Mouse (Mus musculus) urinary bladder, adult 2 months (tissue): Measurements from ENCODE around the gene Ripk4. TPM values are rescaled to one million over a fixed set of nuclear protein-coding genes. Genes with fewer than 3 reads are reported as not detected.

Experiments used
- DNase-seq: peaks from one replicate; pipeline ENCODE4 v3.0.0; 2022; ENCODE audit warnings: low spot score
- polyA plus RNA-seq: library from polyadenylated mRNA; depleted of rRNA; stranded (reverse); fragments of >200 nt; gene quantifications from 2 replicates; pipeline ENCODE4 v1.2.3, GENCODE M21; 2012; rRNA removed

Ripk4 gene
- polyA plus RNA-seq: 42.0 and 52.5 TPM in 2 replicates

- DNase-seq: peak; percentile 71
Observed at GRCm38 (mm10) chr16:97763061-97763989, at the start of gene Ripk4. Ripk4 (minus strand) TSS chr16:97763787.

GRCm38 (mm10) chr16:97808881-97809280 is 45.3 kb upstream of the Ripk4 start:
- no peak for DNase-seq

- no peak for DNase-seq
Observed at GRCm38 (mm10) chr16:97805646-97806045, 42.1 kb upstream of the Ripk4 start.

- peak; percentile 59 for DNase-seq
Observed at GRCm38 (mm10) chr16:97804680-97805547, 41.3 kb upstream of the Ripk4 start.

GRCm38 (mm10) chr16:97797950-97798869 is 34.6 kb upstream of the Ripk4 start:
- no peak for DNase-seq

- no peak for DNase-seq
Observed at GRCm38 (mm10) chr16:97797212-97797611, 33.6 kb upstream of the Ripk4 start.

- DNase-seq: no peak
Observed at GRCm38 (mm10) chr16:97794256-97794655, 30.7 kb upstream of the Ripk4 start.

- DNase-seq: no peak
Observed at GRCm38 (mm10) chr16:97783057-97783456, 19.5 kb upstream of the Ripk4 start.

GRCm38 (mm10) chr16:97778353-97779025 is 14.9 kb upstream of the Ripk4 start:
- DNase-seq: peak; percentile 75

- no peak for DNase-seq
Observed at GRCm38 (mm10) chr16:97766501-97766900, 2.9 kb upstream of the Ripk4 start.

GRCm38 (mm10) chr16:97764626-97765025 is 1.0 kb upstream of the Ripk4 start:
- DNase-seq: no peak

GRCm38 (mm10) chr16:97763990-97764340 is 378 bp upstream of the Ripk4 start:
- no peak for DNase-seq

- no peak for DNase-seq
Observed at GRCm38 (mm10) chr16:97761782-97762181, 1.8 kb downstream of the Ripk4 start.

- no peak for DNase-seq
Observed at GRCm38 (mm10) chr16:97759681-97760080, 3.9 kb downstream of the Ripk4 start.

GRCm38 (mm10) chr16:97758288-97758687 is 5.3 kb downstream of the Ripk4 start:
- DNase-seq: no peak

- no peak for DNase-seq
Observed at GRCm38 (mm10) chr16:97756460-97756859, 7.1 kb downstream of the Ripk4 start.

GRCm38 (mm10) chr16:97752316-97752941 is 11.2 kb downstream of the Ripk4 start:
- no peak for DNase-seq

GRCm38 (mm10) chr16:97751884-97752283 is 11.7 kb downstream of the Ripk4 start:
- DNase-seq: peak; percentile 49

GRCm38 (mm10) chr16:97748421-97748820 is 15.2 kb downstream of the Ripk4 start:
- DNase-seq: no peak

GRCm38 (mm10) chr16:97738030-97738429 is 25.6 kb downstream of the Ripk4 start:
- DNase-seq: no peak
